Mouse (Mus musculus): ENCODE measurements at regions not wholly inside any gene's neighbourhood (a gene's known extent, or its start where the extent isn't known, plus 50 kb on each side); places are given as distances from the start of the nearest gene placed in this dataset.

GRCm38 (mm10) chr2:148622216-148622615 is 50.2 kb upstream of the Nxt1 start:
- Histone ChIP-seq H3K4me3 (no peak overlapping the region), H3K27me3 (ENCODE audit: insufficient read depth, poor library complexity, severe bottlenecking) (no peaks in the 10 kb centered on the region), H3K27ac (no peak overlapping the region), H3K9me3 (no peaks in the 10 kb centered on the region), H3K4me1 (no peaks in the 10 kb centered on the region), H3K36me3 (no peaks in the 10 kb centered on the region)
- DNase-seq (ENCODE audit: low spot score): no peak
- WGBS: 58% methylated on average over 3 of the region's 3 CpGs

- H3K4me1 ChIP-seq: no peaks in the 10 kb centered on the region
- DNase-seq (ENCODE audit: low spot score): no peak
- no peak overlapping the region for H3K27ac ChIP-seq
- H3K4me3 ChIP-seq: no peak overlapping the region
- H3K9me3 ChIP-seq: 0 out of 2 replicates have a peak, but pooled peaks cover 3% of the 10 kb centered on the region
- no peaks in the 10 kb centered on the region for H3K27me3 ChIP-seq (ENCODE audit: insufficient read depth, poor library complexity, severe bottlenecking)
- no peaks in the 10 kb centered on the region for H3K36me3 ChIP-seq
- WGBS: 61% methylated on average over 1 of the region's 1 CpGs
Measured at GRCm38 (mm10) chr2:148611911-148612310, 60.5 kb upstream of the Nxt1 start.

- no peaks in the 10 kb centered on the region for H3K36me3 ChIP-seq
- H3K27me3 ChIP-seq (ENCODE audit: insufficient read depth, poor library complexity, severe bottlenecking): no peaks in the 10 kb centered on the region
- no peak overlapping the region for H3K4me3 ChIP-seq
- 59% methylated on average over 2 of the region's 2 CpGs for WGBS
- H3K4me1 ChIP-seq: 0 out of 2 replicates have a peak, but pooled peaks cover 3% of the 10 kb centered on the region
- H3K9me3 ChIP-seq: no peaks in the 10 kb centered on the region
- no peak overlapping the region for H3K27ac ChIP-seq
- no peak for DNase-seq (ENCODE audit: low spot score)
Measured at GRCm38 (mm10) chr2:148605425-148605930, 66.9 kb upstream of the Nxt1 start.

- H3K4me1 ChIP-seq: 0 out of 2 replicates have a peak, but pooled peaks cover 3% of the 10 kb centered on the region
- H3K27me3 ChIP-seq (ENCODE audit: insufficient read depth, poor library complexity, severe bottlenecking): no peaks in the 10 kb centered on the region
- H3K4me3 ChIP-seq: no peak overlapping the region
- no peak for DNase-seq (ENCODE audit: low spot score)
- no peak overlapping the region for H3K27ac ChIP-seq
- 49% methylated on average over 2 of the region's 2 CpGs for WGBS
- no peaks in the 10 kb centered on the region for H3K9me3 ChIP-seq
- H3K36me3 ChIP-seq: no peaks in the 10 kb centered on the region
Measured at GRCm38 (mm10) chr2:148603951-148604350, 68.5 kb upstream of the Nxt1 start.

GRCm38 (mm10) chr2:148603315-148603714 is 69.1 kb upstream of the Nxt1 start:
- Histone ChIP-seq H3K9me3 (no peaks in the 10 kb centered on the region), H3K27me3 (ENCODE audit: insufficient read depth, poor library complexity, severe bottlenecking) (no peaks in the 10 kb centered on the region), H3K27ac (no peak overlapping the region), H3K4me1 (0 out of 2 replicates have a peak, but pooled peaks cover 3% of the 10 kb centered on the region), H3K4me3 (no peak overlapping the region), H3K36me3 (no peaks in the 10 kb centered on the region)
- no peak for DNase-seq (ENCODE audit: low spot score)
- 40% methylated on average over 2 of the region's 2 CpGs for WGBS

GRCm38 (mm10) chr2:148599498-148599897 is 72.9 kb upstream of the Nxt1 start:
- Histone ChIP-seq H3K27me3 (ENCODE audit: insufficient read depth, poor library complexity, severe bottlenecking) (no peaks in the 10 kb centered on the region), H3K4me3 (no peak overlapping the region), H3K27ac (no peak overlapping the region), H3K36me3 (no peaks in the 10 kb centered on the region), H3K4me1 (0 out of 2 replicates have a peak, but pooled peaks cover 3% of the 10 kb centered on the region), H3K9me3 (no peaks in the 10 kb centered on the region)
- no peak for DNase-seq (ENCODE audit: low spot score)

- no peak for DNase-seq (ENCODE audit: low spot score)
- WGBS: 67% methylated on average over 2 of the region's 2 CpGs
- Histone ChIP-seq H3K4me3 (no peak overlapping the region), H3K4me1 (no peaks in the 10 kb centered on the region), H3K27me3 (ENCODE audit: insufficient read depth, poor library complexity, severe bottlenecking) (no peaks in the 10 kb centered on the region), H3K9me3 (no peaks in the 10 kb centered on the region), H3K27ac (no peak overlapping the region), H3K36me3 (no peaks in the 10 kb centered on the region)
Measured at GRCm38 (mm10) chr2:148596966-148597365, 75.4 kb upstream of the Nxt1 start.

GRCm38 (mm10) chr2:148585721-148586335 is 86.6 kb upstream of the Nxt1 start:
- DNase-seq (ENCODE audit: low spot score): no peak
- Histone ChIP-seq H3K4me1 (no peaks in the 10 kb centered on the region), H3K27me3 (ENCODE audit: insufficient read depth, poor library complexity, severe bottlenecking) (no peaks in the 10 kb centered on the region), H3K36me3 (no peaks in the 10 kb centered on the region), H3K4me3 (no peak overlapping the region), H3K27ac (no peak overlapping the region), H3K9me3 (no peaks in the 10 kb centered on the region)
- 63% methylated on average over 1 of the region's 1 CpGs for WGBS

- no peaks in the 10 kb centered on the region for H3K4me1 ChIP-seq
- H3K9me3 ChIP-seq: no peaks in the 10 kb centered on the region
- no peak overlapping the region for H3K4me3 ChIP-seq
- no peaks in the 10 kb centered on the region for H3K27me3 ChIP-seq (ENCODE audit: insufficient read depth, poor library complexity, severe bottlenecking)
- H3K27ac ChIP-seq: no peak overlapping the region
- no peak for DNase-seq (ENCODE audit: low spot score)
- WGBS: 94% methylated on average over 1 of the region's 1 CpGs
- H3K36me3 ChIP-seq: no peaks in the 10 kb centered on the region
Measured at GRCm38 (mm10) chr2:148582208-148582607, 90.2 kb upstream of the Nxt1 start.

GRCm38 (mm10) chr2:148581666-148582065 is 90.7 kb upstream of the Nxt1 start:
- no peaks in the 10 kb centered on the region for H3K9me3 ChIP-seq
- DNase-seq (ENCODE audit: low spot score): no peak
- H3K27ac ChIP-seq: no peak overlapping the region
- H3K4me1 ChIP-seq: no peaks in the 10 kb centered on the region
- H3K36me3 ChIP-seq: no peaks in the 10 kb centered on the region
- H3K4me3 ChIP-seq: no peak overlapping the region
- 74% methylated on average over 4 of the region's 4 CpGs for WGBS
- H3K27me3 ChIP-seq (ENCODE audit: insufficient read depth, poor library complexity, severe bottlenecking): no peaks in the 10 kb centered on the region

- H3K36me3 ChIP-seq: no peaks in the 10 kb centered on the region
- H3K27me3 ChIP-seq (ENCODE audit: insufficient read depth, poor library complexity, severe bottlenecking): no peaks in the 10 kb centered on the region
- no peak overlapping the region for H3K4me3 ChIP-seq
- no peak overlapping the region for H3K27ac ChIP-seq
- no peaks in the 10 kb centered on the region for H3K4me1 ChIP-seq
- H3K9me3 ChIP-seq: no peaks in the 10 kb centered on the region
- 36% methylated on average over 7 of the region's 7 CpGs for WGBS
- DNase-seq (ENCODE audit: low spot score): peak; percentile 76
Measured at GRCm38 (mm10) chr2:148580286-148580966, 92.0 kb upstream of the Nxt1 start.

- H3K36me3 ChIP-seq: no peaks in the 10 kb centered on the region
- DNase-seq (ENCODE audit: low spot score): no peak
- no peaks in the 10 kb centered on the region for H3K4me1 ChIP-seq
- H3K27ac ChIP-seq: no peak overlapping the region
- WGBS: 56% methylated on average over 2 of the region's 2 CpGs
- H3K27me3 ChIP-seq (ENCODE audit: insufficient read depth, poor library complexity, severe bottlenecking): 0 out of 2 replicates have a peak, but pooled peaks cover 5% of the 10 kb centered on the region
- no peak overlapping the region for H3K4me3 ChIP-seq
- H3K9me3 ChIP-seq: no peaks in the 10 kb centered on the region
Measured at GRCm38 (mm10) chr2:148579564-148579963, 92.8 kb upstream of the Nxt1 start.

- H3K4me3 ChIP-seq: no peak overlapping the region
- H3K36me3 ChIP-seq: no peaks in the 10 kb centered on the region
- WGBS: 63% methylated on average over 5 of the region's 5 CpGs
- H3K27me3 ChIP-seq (ENCODE audit: insufficient read depth, poor library complexity, severe bottlenecking): 0 out of 2 replicates have a peak, but pooled peaks cover 10% of the 10 kb centered on the region
- H3K4me1 ChIP-seq: no peaks in the 10 kb centered on the region
- no peak overlapping the region for H3K27ac ChIP-seq
- DNase-seq (ENCODE audit: low spot score): no peak
- H3K9me3 ChIP-seq: no peaks in the 10 kb centered on the region
Measured at GRCm38 (mm10) chr2:148579027-148579426, 93.4 kb upstream of the Nxt1 start.

All from heart, embryonic 10.5 days (tissue).